Mouse (Mus musculus) MEL (cell line): ENCODE results near the gene Rcl1.

Source experiments
- CHD1 ChIP-seq: IDR thresholded peaks from 2 replicates; pipeline ENCODE4 v1.6.1; 2012; ENCODE audit warnings: low read depth, mild to moderate bottlenecking, inconsistent platforms, low read length, improper control_type of control experiment
- CTCF ChIP-seq, 3 experiments: IDR thresholded peaks in 2 of 3; conservative IDR thresholded peaks in 1 of 3; 2 replicates each; pipeline ENCODE4 v1.5.1; 2011 to 2012; ENCODE audit warnings: low read length in 3 of 3, low read depth in 2 of 3, mild to moderate bottlenecking in 2 of 3, improper control_type of control experiment in 1 of 3, inconsistent platforms in 1 of 3, mixed read lengths in 1 of 3, moderate library complexity in 1 of 3; ENCODE audit not compliant: control insufficient read depth in 1 of 3, insufficient read depth in 1 of 3, poor library complexity in 1 of 3, severe bottlenecking in 1 of 3
- E2F4 ChIP-seq: IDR thresholded peaks from 2 replicates; pipeline ENCODE4 v1.6.1; 2011; ENCODE audit warnings: low read depth, low read length, improper control_type of control experiment, borderline replicate concordance
- ELF1 ChIP-seq: IDR thresholded peaks from 2 replicates; pipeline ENCODE4 v1.6.1; 2014; ENCODE audit warnings: low read depth, mild to moderate bottlenecking, inconsistent platforms, low read length, improper control_type of control experiment, moderate library complexity
- GATA1 ChIP-seq: IDR thresholded peaks from 2 replicates; pipeline ENCODE4 v1.6.1; 2011; ENCODE audit warnings: low read depth, low read length, improper control_type of control experiment
- MXI1 ChIP-seq: IDR thresholded peaks from 2 replicates; pipeline ENCODE4 v1.6.1; 2011; ENCODE audit warnings: mild to moderate bottlenecking, low read depth, low read length, improper control_type of control experiment
- MYC ChIP-seq: IDR thresholded peaks from 2 replicates; pipeline ENCODE4 v1.6.1; 2011; ENCODE audit warnings: low read depth, mild to moderate bottlenecking, low read length, improper control_type of control experiment, moderate library complexity
- NELFE ChIP-seq: IDR thresholded peaks from 2 replicates; pipeline ENCODE4 v1.6.1; 2011; ENCODE audit warnings: low read depth, low read length, improper control_type of control experiment
- POLR2A ChIP-seq, 2 experiments: IDR thresholded peaks; 2 replicates each; pipeline ENCODE4 v1.6.1; 2011 to 2012; ENCODE audit warnings: low read length in 2 of 2, mild to moderate bottlenecking in 2 of 2, control low read depth in 1 of 2, improper control_type of control experiment in 1 of 2, low read depth in 1 of 2, moderate library complexity in 1 of 2; ENCODE audit not compliant: control insufficient read depth in 1 of 2, insufficient read depth in 1 of 2, poor library complexity in 1 of 2
- TCF12 ChIP-seq: IDR thresholded peaks from 2 replicates; pipeline ENCODE4 v1.6.1; 2014; ENCODE audit warnings: low read depth, mild to moderate bottlenecking, inconsistent platforms, low read length, improper control_type of control experiment, moderate library complexity
- USF1 ChIP-seq: IDR thresholded peaks from 2 replicates; pipeline ENCODE4 v1.6.1; 2014; ENCODE audit warnings: low read depth, mild to moderate bottlenecking, inconsistent platforms, low read length, improper control_type of control experiment, moderate library complexity
- USF2 ChIP-seq, 2 experiments: IDR thresholded peaks; 2 replicates each; pipeline ENCODE4 v1.6.1; 2011 to 2012; ENCODE audit warnings: improper control_type of control experiment in 2 of 2, low read length in 2 of 2, borderline replicate concordance in 1 of 2, inconsistent platforms in 1 of 2, low read depth in 1 of 2, mild to moderate bottlenecking in 1 of 2; ENCODE audit not compliant: insufficient read depth in 1 of 2
- ZMIZ1 ChIP-seq: IDR thresholded peaks from 2 replicates; pipeline ENCODE4 v1.6.1; 2012; ENCODE audit warnings: low read depth, mild to moderate bottlenecking, inconsistent platforms, low read length, improper control_type of control experiment, moderate library complexity

GRCm38 (mm10) chr19:29106261-29106660, 5.1 kb downstream of the Rcl1 start:
- TF ChIP-seq MYC (no peak), POLR2A (IDR thresholded peaks at IDR 0.05; ENCODE audit: control insufficient read depth in 1 of 2, insufficient read depth in 1 of 2, low read depth in 1 of 2, low read length in 2 of 2, poor library complexity in 1 of 2) (no peak), GATA1 (no peak), USF1 (no peak), NELFE (no peak), TCF12 (no peak), ZMIZ1 (no peak), CHD1 (no peak), E2F4 (no peak), CTCF (IDR thresholded peaks at IDR 0.05 in 2 of 3, conservative IDR thresholded peaks at IDR 0.05 in 1 of 3; ENCODE audit: control insufficient read depth in 1 of 3, insufficient read depth in 1 of 3, low read depth in 2 of 3, low read length in 3 of 3, poor library complexity in 1 of 3, severe bottlenecking in 1 of 3) (no peak), MXI1 (no peak), ELF1 (no peak), USF2 (IDR thresholded peaks at IDR 0.05; ENCODE audit: borderline replicate concordance in 1 of 2, insufficient read depth in 1 of 2, low read depth in 1 of 2, low read length in 2 of 2) (no peak)
